Mouse (Mus musculus): ENCODE data around the gene Shisal2a.

GRCm38 (mm10) chr4:108335413-108335812 is 47.7 kb downstream of the Shisal2a start:
- TF ChIP-seq POLR2A (IDR thresholded peaks at IDR 0.05; ENCODE audit: insufficient read depth, low read length) (no peak), CTCF (IDR thresholded peaks at IDR 0.05; ENCODE audit: low read depth, low read length) (no peak)

All from ES-Bruce4 (cell line).